Mouse (Mus musculus) ovary, postnatal 10 days (tissue): Measurements from ENCODE around the gene Hist2h3c2.
A peak's percentile ranks its signal among the peaks of the same experiment; 100 is the strongest.
"Not testable (repeated sequence)": the region's sequence is repeated elsewhere in the genome, so short reads cannot be mapped to it uniquely, and the experiment has no call there.

Source experiments
- DNase-seq: peaks from one replicate; pipeline ENCODE4 v3.0.0; 2022; ENCODE audit warnings: low spot score

The Hist2h3c2 gene

DNA sequence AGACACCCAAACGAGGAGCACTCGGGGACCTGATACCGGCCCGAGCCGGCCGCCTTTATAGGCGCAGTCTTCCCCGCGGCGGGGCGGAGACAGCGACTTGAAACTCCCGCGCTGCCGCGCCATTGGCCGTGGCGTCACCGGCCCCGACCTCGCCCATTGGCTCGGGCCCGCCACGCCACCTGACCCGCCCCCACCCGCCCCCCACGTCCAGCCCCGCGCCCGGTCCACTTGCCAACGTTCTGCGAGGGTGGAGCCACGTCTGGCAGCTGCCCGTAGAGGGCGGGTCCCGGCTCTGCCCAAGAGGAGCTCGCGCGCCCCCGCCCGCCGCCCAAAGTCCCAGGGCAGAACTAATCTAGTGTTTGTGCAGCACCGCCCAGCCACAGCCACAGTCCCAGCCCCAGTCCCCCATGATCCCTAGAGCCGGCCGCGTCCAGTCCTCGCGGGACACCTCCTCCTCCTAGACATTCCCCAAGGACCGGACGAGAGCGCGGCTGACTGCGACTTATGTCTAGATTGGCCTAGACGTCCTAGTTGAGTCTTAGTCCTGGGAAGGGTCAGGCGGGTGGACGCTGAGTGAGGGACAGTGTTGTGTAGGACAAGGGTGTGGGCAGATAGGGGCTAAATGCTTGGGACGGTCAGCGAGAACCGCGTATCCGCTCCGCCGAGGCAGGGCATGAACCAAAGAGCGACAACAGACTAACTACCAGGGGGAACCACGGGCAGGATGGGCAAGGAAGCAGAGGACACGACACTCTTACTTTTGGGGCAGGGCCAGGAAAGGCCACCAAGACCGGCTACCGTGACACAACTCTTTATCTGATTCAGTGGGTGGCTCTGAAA, at the start of gene Hist2h3c2:
Gene Hist2h3c2, minus strand, starts transcription at position 174 of the 840 bp plus-strand sequence.
- DNase-seq = not testable (repeated sequence)

DNA sequence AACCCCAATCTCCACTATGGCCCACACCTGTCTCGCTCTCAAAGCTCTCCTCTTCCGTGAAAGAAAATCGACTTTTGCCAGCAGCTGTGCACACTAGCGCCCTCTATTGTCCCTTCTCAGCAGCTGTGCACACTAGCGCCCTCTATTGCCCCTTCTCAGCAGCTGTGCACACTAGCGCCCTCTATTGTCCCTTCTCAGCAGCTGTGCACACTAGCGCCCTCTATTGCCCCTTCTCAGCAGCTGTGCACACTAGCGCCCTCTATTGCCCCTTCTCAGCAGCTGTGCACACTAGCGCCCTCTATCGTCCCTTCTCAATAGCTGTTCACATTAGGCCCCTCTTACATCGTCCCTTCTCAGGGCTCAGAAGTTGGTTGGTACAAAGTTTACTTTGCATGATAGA, 48.4 kb upstream of the Hist2h3c2 start:
- DNase-seq = not testable (repeated sequence)

DNA sequence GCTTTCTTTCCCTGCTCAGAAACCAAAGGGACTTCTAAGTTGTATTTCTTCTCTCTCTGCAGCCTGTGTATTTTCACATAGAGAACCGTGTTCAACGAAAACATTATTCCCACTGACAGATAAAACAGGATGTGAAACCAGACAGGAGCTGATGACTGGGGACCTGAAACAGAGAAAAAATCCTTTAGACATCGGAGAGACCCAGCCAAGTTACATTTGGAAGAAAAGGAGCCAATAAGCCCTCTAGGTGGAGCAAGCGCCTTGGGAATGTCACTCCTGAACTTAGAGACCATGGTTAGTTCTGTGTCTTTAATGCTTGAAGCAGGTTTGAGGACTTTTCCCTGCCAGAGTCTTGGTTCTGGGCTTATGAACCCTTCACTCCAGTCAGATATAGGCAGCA, 45.5 kb upstream of the Hist2h3c2 start:
- DNase-seq = no peak

DNA sequence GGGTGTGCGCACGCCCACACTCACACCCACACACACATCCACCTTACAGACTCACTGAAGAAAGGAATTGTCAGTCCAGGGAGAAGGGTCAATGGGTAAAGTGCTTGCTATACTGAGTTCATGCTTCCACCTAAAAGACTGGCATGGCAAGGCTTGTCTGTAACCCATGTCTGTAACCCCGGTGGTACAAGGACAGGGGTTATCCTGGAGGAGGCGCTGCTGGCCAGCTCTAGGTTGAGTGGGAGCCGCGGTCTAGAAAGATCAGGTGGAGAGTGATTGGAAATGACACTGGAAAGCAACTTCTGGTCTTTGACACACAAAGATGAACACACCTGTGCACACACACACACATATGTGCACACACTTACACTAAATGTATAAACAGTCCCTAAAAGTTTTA, 41.7 kb upstream of the Hist2h3c2 start:
- DNase-seq = no peak

DNA sequence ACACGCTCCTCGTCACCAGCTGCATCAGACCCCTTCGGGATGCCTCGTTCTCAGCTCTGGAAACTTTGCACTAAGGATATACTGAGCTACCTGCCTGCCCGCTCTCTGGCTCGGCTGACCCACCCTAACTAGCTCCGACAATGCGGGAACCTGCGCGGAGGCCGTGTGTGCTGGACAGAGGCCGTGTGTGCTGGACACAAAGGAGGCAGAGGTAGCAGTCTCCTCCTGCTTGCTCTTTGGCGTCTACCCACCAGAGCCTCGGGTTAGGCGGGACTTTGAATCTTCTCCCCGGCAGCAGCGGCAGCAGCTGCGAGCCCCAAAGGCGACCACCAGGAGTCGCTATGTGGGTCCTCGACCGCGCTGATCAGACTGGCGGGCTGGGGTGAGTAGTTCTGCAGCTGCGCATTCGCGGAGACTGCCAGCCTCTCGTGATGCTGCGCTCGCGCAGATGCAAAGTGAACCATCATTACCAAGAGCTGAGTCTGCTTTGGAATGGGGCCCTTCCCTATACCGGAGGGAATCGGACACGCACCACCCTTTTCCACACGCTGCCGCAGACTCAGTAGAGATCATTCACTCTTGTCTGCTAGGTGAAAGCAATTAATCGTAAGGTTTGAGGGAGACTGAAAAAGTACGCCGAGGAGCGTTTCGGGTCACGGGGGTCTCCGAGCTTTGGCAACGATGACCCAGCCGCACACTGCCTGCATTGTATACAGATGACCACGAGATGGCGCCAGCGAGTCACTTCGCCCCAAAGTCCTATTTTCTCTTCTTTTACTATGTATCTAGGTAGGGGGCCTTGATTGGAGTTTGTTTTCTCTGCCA, 39.1 kb upstream of the Hist2h3c2 start:
- peak; percentile 75 for DNase-seq

DNA sequence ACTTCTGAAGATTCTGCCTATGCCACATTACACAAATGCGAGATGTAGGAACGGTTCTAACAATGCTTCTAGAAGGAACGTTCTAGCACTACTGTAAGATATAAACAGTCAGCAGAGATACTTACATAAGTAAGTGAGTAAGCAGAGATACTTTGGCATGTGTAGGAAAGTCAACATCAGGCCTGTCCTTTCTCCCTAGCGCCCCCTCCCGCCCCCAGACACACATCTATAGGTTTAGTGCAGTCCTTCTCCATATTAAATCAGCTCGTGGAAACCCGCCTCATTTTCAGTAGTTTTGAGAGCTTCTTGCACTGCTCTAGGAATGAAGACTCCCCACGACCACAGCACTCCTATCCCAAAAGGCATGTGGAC, 38.5 kb upstream of the Hist2h3c2 start:
- DNase-seq = no peak

DNA sequence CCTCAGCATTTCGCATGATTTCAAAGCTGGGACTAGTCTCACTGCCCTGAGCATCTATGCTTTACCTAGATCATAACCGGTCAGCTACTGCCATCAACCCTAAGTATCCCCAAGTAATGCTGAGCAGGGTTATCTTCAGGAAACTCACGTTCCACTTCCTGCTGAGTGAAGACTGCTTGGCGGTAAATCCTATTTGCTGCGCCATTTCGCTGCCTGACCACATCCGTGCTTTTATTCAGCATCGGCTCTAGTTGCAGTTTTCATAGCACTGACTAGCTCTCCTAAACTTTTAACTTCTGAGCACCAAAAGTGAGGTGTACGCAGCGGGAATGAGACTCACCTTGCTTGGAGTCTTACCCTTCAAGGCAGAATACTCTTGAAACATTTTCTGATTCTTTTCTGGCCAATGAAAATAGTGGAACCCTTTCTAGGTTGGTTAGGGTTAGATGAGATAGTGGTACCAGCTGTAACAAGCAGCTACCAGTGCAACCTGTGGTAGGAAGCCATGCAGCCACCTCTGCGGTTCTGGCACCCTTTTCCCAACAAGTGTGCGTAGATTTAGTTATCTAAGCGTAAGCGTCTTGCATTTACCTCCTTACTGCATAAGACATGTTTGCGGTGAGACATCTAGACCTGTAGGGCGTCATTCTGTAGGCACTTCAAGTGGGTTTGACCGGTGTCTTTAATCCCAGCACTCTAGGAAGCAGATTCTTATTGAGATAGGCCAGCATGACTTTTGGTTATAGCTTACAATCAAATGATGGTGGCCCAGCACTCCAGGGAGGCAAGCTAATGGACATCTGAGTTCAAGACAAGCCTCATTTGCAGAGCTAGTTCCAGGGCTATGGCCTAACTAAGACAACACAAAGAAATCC, 34.9 kb upstream of the Hist2h3c2 start:
- DNase-seq = no peak

DNA sequence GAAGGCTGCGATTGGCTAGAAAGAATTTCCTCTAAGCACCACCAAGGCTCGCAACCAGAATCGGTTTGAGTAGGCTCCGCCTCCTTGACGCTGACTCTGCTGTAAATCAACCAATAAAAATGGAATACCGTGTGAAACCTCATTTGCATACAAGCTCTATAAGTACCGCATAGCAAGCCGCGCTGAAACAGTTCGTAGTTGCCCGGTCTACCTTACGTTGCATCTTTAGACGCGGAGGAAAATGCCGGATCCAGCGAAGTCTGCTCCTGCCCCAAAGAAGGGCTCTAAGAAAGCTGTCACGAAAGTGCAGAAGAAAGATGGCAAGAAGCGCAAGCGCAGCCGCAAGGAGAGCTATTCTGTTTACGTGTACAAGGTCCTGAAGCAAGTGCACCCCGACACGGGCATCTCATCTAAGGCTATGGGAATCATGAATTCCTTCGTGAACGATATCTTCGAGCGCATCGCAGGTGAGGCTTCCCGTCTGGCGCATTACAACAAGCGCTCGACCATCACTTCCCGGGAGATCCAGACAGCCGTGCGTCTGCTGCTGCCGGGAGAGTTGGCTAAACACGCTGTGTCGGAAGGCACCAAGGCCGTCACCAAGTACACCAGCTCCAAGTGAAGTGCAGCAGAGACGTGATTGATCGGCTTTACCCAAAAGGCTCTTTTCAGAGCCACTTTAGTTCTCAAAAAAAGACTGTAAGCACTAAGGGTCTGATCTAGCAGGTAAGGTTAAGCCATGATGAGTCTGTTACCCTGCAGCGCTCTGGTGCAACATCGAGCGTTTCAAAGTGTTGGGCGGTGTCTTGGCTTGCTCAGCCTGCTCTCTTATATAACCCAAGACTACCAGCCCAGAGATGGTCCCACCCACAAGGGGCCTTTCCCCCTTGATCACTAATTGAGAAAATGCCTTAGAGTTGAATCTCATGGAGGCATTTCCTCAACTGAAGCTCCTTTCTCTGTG, 30.9 kb upstream of the Hist2h3c2 start, which contains the start of gene Hist2h2bb:
Gene Hist2h2bb, plus strand, starts transcription at position 242 of the 964 bp plus-strand sequence.
- DNase-seq = peak; percentile 85

DNA sequence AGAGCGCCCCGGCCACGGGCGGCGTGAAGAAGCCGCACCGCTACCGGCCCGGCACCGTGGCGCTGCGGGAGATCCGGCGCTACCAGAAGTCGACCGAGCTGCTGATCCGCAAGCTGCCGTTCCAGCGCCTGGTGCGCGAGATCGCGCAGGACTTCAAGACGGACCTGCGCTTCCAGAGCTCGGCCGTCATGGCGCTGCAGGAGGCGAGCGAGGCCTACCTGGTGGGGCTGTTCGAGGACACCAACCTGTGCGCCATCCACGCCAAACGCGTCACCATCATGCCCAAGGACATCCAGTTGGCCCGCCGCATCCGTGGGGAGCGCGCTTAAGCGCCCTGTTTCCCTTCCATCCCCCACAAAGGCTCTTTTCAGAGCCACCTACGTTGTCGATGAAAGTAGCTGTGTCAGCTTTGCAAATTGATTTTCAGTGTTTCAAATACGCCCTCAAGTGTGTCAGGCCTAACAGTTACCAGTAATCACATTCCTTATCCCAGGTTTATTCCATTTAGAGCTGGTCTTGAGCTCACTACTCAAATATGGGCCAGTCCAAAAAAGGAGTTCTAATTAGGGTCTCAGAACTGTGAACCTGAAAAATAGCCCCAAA, 29.9 kb upstream of the Hist2h3c2 start:
- not testable (repeated sequence) for DNase-seq

DNA sequence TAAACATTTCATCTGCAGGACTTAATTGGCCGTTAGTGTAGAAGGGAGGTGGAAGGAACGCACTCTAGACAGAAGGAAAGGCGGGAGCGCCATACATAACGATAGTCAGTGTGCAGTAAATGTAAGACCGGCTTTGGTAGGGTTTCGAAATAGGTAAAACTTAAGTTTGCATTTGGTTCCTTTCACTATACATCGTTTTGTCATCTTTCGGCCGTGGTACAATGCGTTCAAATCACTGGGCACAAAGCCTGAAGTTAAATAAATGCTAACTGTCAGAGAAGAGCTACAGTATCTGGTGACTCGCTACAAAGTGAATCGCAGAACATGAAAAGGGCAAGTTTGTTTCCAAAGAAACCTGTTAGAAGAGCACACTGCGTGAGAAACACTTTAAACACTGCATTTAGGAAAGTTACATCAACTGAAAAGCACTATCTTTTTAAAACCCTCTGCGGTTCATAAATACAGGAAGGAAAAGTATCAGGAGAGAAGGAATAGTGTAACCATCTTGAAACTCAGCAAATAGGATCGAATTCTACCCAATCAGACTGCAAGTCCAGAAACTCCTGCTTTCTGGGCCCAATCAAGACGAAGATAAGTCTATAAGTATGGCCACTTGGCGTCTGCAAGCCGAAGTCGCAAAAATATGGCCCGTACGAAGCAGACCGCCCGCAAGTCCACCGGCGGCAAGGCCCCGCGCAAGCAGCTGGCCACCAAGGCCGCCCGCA, 29.3 kb upstream of the Hist2h3c2 start, which contains the start of gene Hist2h3b:
Gene Hist2h3b, plus strand, starts transcription at position 604 of the 725 bp plus-strand sequence.
- DNase-seq = peak; percentile 88

DNA sequence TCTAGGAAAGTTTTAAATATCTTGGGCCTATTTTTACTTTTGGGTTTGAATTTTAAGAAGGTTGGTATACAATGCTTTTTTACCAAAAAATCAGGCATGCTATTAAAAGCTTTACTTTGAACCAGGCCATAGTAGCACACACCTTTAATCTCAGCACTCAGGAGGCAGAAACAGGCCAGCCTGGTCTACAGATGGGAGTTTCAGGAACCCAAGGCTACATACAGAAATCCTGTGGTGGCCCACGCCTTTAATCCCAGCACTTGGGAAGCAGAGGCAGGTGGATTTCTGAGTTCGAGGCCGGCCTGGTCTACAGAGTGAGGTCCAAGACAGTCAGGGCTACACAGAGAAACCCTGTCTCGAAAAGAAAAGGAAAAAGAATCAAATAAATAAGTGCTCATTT, 28.6 kb upstream of the Hist2h3c2 start:
- DNase-seq = no peak

DNA sequence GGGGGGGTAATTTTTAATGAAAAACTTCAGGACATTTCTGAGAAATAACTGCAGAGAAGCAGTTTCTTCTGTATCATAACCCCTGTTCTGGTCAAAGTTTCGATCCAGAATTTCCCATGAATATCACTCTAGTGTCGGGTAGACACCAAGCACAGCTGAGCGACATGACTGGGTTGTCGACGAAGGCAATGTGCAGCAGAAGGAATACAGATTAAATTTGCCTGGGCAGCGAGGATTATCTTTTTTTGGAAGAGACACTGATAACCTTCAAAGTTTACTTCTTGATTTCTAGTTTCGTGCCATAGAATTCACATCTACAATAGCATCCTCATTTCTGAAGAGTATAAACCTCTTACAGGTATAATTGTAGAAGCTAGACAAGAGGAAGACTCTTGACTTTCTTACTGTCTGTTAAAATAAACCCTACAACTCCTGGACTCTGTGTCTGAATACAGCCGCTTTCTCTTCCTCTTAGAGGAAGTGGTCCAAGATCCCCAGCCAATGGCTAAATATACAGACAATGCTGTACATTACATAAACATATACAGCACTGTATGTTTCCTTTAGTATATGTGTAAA, 27.3 kb upstream of the Hist2h3c2 start:
- DNase-seq = no peak

DNA sequence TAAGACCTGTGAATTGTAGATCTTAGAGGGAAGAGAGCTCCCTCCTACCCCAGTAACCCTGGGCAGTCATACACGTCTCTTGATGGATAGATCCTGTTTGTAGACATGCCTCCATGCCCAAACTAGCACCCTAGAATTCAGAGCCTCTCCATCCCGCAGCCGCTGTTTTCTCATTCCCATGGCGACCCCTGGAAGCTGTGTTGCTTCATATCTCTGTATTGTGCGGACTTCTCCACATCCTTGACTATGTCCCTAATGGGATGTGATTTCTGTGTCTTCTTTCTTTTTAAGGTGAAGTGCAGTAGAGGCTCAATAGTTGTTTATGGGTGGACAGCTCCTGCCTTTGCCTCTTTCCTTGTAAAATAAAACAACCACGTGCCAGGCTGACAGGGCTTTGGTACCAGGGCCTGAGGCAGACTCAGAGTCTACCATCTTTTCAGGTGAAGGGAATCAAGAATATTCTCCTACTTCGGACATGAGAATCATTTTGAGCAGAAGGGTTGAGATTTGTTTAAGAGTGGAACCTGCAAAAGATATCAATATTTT, 25.6 kb upstream of the Hist2h3c2 start:
- no peak for DNase-seq

DNA sequence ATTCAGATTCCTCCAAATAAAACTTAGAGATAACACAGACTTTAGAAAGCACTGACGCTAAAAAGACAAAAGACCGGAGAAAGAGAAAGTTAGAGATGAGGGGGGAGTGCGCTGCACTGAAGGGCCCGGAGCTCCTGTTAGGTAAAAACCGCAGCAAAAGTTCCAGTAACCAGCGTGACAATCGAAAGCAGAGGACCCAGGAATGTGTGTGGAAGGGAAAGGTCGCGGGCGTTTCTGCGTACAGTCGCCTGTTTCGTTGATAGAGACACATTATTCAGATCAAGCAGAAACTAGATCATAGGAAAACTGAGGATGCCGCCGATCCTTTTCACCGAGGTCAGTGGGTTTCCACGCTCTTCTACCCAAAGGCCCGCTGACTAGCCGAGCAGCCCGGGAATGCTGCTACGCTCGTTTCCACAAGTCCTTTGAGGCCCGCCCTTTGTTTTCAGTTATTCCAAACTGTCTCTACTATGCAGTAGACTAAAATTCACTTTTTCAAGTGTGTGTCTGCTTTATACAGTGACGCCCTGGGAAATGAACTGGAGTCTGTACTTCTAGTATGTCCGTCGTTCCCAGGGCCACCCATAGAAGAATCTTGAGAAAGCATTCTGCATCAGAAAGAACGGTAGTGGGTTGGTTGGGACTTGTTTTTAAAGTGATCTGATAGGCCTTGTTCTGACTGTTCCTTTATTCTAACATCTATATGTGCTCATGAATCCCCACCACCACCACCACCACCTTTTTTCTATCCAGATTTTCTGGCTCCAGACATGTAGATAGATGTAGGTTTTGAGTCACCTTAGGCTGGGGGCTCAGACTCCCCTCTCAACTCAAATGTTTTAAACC, 24.9 kb upstream of the Hist2h3c2 start:
- no peak for DNase-seq

DNA sequence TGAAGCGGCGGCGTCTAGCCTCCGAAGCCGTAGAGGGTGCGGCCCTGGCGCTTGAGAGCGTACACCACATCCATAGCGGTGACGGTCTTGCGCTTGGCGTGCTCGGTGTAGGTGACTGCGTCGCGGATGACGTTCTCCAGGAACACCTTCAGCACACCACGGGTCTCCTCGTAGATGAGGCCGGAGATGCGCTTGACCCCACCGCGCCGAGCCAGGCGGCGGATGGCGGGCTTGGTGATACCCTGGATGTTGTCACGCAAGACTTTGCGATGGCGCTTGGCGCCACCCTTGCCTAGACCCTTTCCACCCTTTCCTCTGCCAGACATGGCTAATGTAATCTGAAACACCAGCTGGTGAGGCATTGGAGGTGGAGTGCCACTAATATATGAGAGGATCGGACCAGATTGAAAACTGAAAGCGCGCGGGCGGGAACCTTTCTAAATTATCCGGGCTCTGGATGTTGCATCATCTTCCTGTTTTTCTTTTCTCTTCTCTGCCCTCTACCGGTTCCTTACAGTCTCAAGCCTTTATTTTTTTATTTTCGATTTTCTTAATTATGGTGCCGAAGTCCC, 24.1 kb upstream of the Hist2h3c2 start, which contains the start of gene Hist2h4:
Gene Hist2h4, minus strand, starts transcription at position 333 of the 572 bp plus-strand sequence.
- peak; percentile 96 for DNase-seq

DNA sequence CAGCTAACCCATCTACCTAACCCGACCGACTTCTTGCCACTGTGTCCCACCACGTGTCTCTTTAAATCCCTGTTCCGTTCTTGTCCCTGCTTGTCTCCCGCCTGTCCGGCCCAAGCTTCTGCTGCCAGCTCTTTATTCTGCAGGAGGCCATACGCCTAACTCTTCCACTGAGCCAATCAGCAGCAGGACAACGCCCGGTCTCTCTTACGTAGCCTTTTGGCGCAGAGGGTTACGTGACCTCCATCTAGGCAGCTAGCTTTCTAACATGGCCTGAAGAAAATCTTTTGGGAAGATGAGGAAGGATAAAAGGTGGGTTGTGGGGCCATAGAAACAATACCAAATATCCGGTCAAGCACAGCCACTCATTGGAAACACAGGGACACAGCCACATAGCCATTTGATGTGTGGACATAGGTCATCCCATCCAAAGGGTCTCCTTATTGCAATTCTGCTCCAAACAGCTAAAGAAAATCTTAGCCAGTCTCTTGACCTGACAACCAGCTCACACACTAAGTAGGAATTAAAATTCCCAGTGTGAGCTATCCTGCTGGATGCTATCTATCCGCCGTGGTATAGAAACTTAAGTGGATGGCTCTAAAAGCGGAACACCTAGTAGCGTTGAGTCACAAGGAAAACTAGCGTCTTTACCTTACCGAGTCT, 23.4 kb upstream of the Hist2h3c2 start:
- DNase-seq = no peak

DNA sequence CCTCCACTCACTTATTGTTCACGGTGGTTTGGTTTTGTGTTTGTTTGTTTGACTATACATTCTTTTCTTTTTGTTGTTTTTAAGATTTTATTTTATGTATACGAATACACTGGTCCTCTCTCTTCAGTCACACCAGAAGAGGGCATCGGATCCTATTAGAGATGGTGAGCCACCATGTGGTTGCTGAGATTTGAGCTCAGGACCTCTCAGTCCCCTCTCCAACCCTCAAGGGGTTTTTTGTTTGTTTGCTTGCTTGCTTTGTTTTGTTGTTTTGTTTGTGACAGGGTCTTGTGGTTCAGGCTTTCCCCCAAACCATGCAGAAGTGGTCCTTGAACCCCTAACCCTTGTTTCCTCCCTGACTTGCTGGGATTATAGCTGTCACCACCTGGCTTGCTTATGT, 22.7 kb upstream of the Hist2h3c2 start:
- no peak for DNase-seq
